Mouse (Mus musculus): ENCODE results near the gene Gm11037. TPM values are rescaled to one million over a fixed set of nuclear protein-coding genes. Genes with fewer than 3 reads are reported as not detected.
A peak's percentile ranks its signal among the peaks of the same experiment; 100 is the strongest.

Gene Gm11037
- polyA plus RNA-seq (2014; fragmentation: Nextera tagmentation; extraction: Ambion mirVana) = not detected in 2 replicates

- H3K27me3 ChIP-seq (ENCODE audit: control insufficient read depth, insufficient read depth, low read length) = no peaks in the 10 kb centered on the region
- DNase-seq (ENCODE audit: low spot score) = no peak
- 79% methylated on average over 9 of the region's 9 CpGs for WGBS
- H3K9me3 ChIP-seq (ENCODE audit: control insufficient read depth, low read length) = no peaks in the 10 kb centered on the region
- no peak for ATAC-seq (ENCODE audit: low FRiP score)
- no peak within 1 kb of the TSS for H3K4me3 ChIP-seq (replicated peaks; ENCODE audit: low read length)
- no peaks in the 10 kb centered on the region for H3K4me1 ChIP-seq (replicated peaks; ENCODE audit: control insufficient read depth, insufficient read depth, low read length)
- H3K4me2 ChIP-seq (replicated peaks) = no peak within 1 kb of the TSS
- H3K36me3 ChIP-seq (replicated peaks; ENCODE audit: control insufficient read depth, insufficient read depth) = no peaks in the 10 kb centered on the region
- H3K9ac ChIP-seq = no peak within 1 kb of the TSS
- H3K27ac ChIP-seq = no peak within 1 kb of the TSS
Measured at GRCm38 (mm10) chr2:131132930-131133547, at the start of gene Gm11037. Gene Gm11037, plus strand, starts transcription at chr2:131133497.

- H3K9me3 ChIP-seq (ENCODE audit: control insufficient read depth, low read length) = no peaks in the 10 kb centered on the region
Measured at GRCm38 (mm10) chr2:131084206-131084605, 49.1 kb upstream of the Gm11037 start.

GRCm38 (mm10) chr2:131086667-131087390 lies 46.5 kb upstream of the Gm11037 start, which contains the start of gene Siglec1:
Gene Siglec1, minus strand, starts transcription at chr2:131086765.
- ATAC-seq (ENCODE audit: low FRiP score) (no peak), DNase-seq (ENCODE audit: low spot score) (no peak)
- Histone ChIP-seq H3K9ac (no peak within 1 kb of the TSS), H3K27me3 (ENCODE audit: control insufficient read depth, insufficient read depth, low read length) (no peaks in the 10 kb centered on the region), H3K27ac (no peak within 1 kb of the TSS), H3K4me2 (replicated peaks) (no peak within 1 kb of the TSS), H3K9me3 (ENCODE audit: control insufficient read depth, low read length) (no peaks in the 10 kb centered on the region), H3K4me3 (replicated peaks; ENCODE audit: low read length) (no peak within 1 kb of the TSS), H3K36me3 (replicated peaks; ENCODE audit: control insufficient read depth, insufficient read depth) (no peaks in the 10 kb centered on the region), H3K4me1 (replicated peaks; ENCODE audit: control insufficient read depth, insufficient read depth, low read length) (no peaks in the 10 kb centered on the region)
- 87% methylated on average over 11 of the region's 11 CpGs for WGBS

More at GRCm38 (mm10) chr2:131084206-131084605, 49.1 kb upstream of the Gm11037 start:
- Histone ChIP-seq H3K4me2 (replicated peaks) (no peak overlapping the region), H3K9ac (no peak overlapping the region), H3K27me3 (ENCODE audit: control insufficient read depth, insufficient read depth, low read length) (no peaks in the 10 kb centered on the region), H3K27ac (no peak overlapping the region), H3K36me3 (replicated peaks; ENCODE audit: control insufficient read depth, insufficient read depth) (no peaks in the 10 kb centered on the region), H3K4me1 (replicated peaks; ENCODE audit: control insufficient read depth, insufficient read depth, low read length) (no peaks in the 10 kb centered on the region), H3K4me3 (replicated peaks; ENCODE audit: low read length) (no peak overlapping the region)
- DNase-seq (ENCODE audit: low spot score) (no peak), ATAC-seq (ENCODE audit: low FRiP score) (no peak)
- WGBS = 91% methylated on average over 4 of the region's 4 CpGs

- ATAC-seq (ENCODE audit: low FRiP score) = no peak
- H3K9ac ChIP-seq = no peak overlapping the region
Measured at GRCm38 (mm10) chr2:131088581-131088980, 44.7 kb upstream of the Gm11037 start.

GRCm38 (mm10) chr2:131089634-131090033 lies 43.7 kb upstream of the Gm11037 start:
- Histone ChIP-seq H3K9me3 (ENCODE audit: control insufficient read depth, low read length) (no peaks in the 10 kb centered on the region), H3K27ac (no peak overlapping the region), H3K9ac (no peak overlapping the region), H3K4me1 (replicated peaks; ENCODE audit: control insufficient read depth, insufficient read depth, low read length) (no peaks in the 10 kb centered on the region), H3K36me3 (replicated peaks; ENCODE audit: control insufficient read depth, insufficient read depth) (no peaks in the 10 kb centered on the region), H3K4me3 (replicated peaks; ENCODE audit: low read length) (no peak overlapping the region), H3K4me2 (replicated peaks) (no peak overlapping the region), H3K27me3 (ENCODE audit: control insufficient read depth, insufficient read depth, low read length) (no peaks in the 10 kb centered on the region)
- no peak for ATAC-seq (ENCODE audit: low FRiP score)
- WGBS = 90% methylated on average over 1 of the region's 1 CpGs
- DNase-seq (ENCODE audit: low spot score) = no peak

More at GRCm38 (mm10) chr2:131088581-131088980, 44.7 kb upstream of the Gm11037 start:
- Histone ChIP-seq H3K4me1 (replicated peaks; ENCODE audit: control insufficient read depth, insufficient read depth, low read length) (no peaks in the 10 kb centered on the region), H3K27ac (no peak overlapping the region), H3K4me2 (replicated peaks) (no peak overlapping the region), H3K36me3 (replicated peaks; ENCODE audit: control insufficient read depth, insufficient read depth) (no peaks in the 10 kb centered on the region), H3K9me3 (ENCODE audit: control insufficient read depth, low read length) (no peaks in the 10 kb centered on the region), H3K27me3 (ENCODE audit: control insufficient read depth, insufficient read depth, low read length) (no peaks in the 10 kb centered on the region), H3K4me3 (replicated peaks; ENCODE audit: low read length) (no peak overlapping the region)
- WGBS = 85% methylated on average over 4 of the region's 4 CpGs
- no peak for DNase-seq (ENCODE audit: low spot score)

- Histone ChIP-seq H3K9ac (no peak overlapping the region), H3K9me3 (ENCODE audit: control insufficient read depth, low read length) (no peaks in the 10 kb centered on the region), H3K27me3 (ENCODE audit: control insufficient read depth, insufficient read depth, low read length) (no peaks in the 10 kb centered on the region), H3K27ac (no peak overlapping the region), H3K36me3 (replicated peaks; ENCODE audit: control insufficient read depth, insufficient read depth) (no peaks in the 10 kb centered on the region), H3K4me3 (replicated peaks; ENCODE audit: low read length) (no peak overlapping the region), H3K4me2 (replicated peaks) (no peak overlapping the region), H3K4me1 (replicated peaks; ENCODE audit: control insufficient read depth, insufficient read depth, low read length) (no peaks in the 10 kb centered on the region)
- 70% methylated on average over 3 of the region's 3 CpGs for WGBS
- DNase-seq (ENCODE audit: low spot score) = no peak
- no peak for ATAC-seq (ENCODE audit: low FRiP score)
Measured at GRCm38 (mm10) chr2:131090852-131091251, 42.4 kb upstream of the Gm11037 start.

GRCm38 (mm10) chr2:131093577-131093976 lies 39.7 kb upstream of the Gm11037 start:
- Histone ChIP-seq H3K4me3 (replicated peaks; ENCODE audit: low read length) (no peak overlapping the region), H3K27me3 (ENCODE audit: control insufficient read depth, insufficient read depth, low read length) (no peaks in the 10 kb centered on the region), H3K27ac (no peak overlapping the region), H3K36me3 (replicated peaks; ENCODE audit: control insufficient read depth, insufficient read depth) (no peaks in the 10 kb centered on the region), H3K4me1 (replicated peaks; ENCODE audit: control insufficient read depth, insufficient read depth, low read length) (no peaks in the 10 kb centered on the region), H3K9me3 (ENCODE audit: control insufficient read depth, low read length) (no peaks in the 10 kb centered on the region), H3K4me2 (replicated peaks) (no peak overlapping the region), H3K9ac (no peak overlapping the region)
- ATAC-seq (ENCODE audit: low FRiP score) (no peak), DNase-seq (ENCODE audit: low spot score) (no peak)
- 88% methylated on average over 5 of the region's 5 CpGs for WGBS

GRCm38 (mm10) chr2:131094823-131095222 lies 38.5 kb upstream of the Gm11037 start:
- Histone ChIP-seq H3K4me1 (replicated peaks; ENCODE audit: control insufficient read depth, insufficient read depth, low read length) (no peaks in the 10 kb centered on the region), H3K27ac (no peak overlapping the region), H3K9me3 (ENCODE audit: control insufficient read depth, low read length) (no peaks in the 10 kb centered on the region), H3K9ac (no peak overlapping the region), H3K4me2 (replicated peaks) (no peak overlapping the region), H3K27me3 (ENCODE audit: control insufficient read depth, insufficient read depth, low read length) (no peaks in the 10 kb centered on the region), H3K4me3 (replicated peaks; ENCODE audit: low read length) (no peak overlapping the region), H3K36me3 (replicated peaks; ENCODE audit: control insufficient read depth, insufficient read depth) (no peaks in the 10 kb centered on the region)
- peak; percentile 64; the same call in 1 of the 2 replicates for ATAC-seq (ENCODE audit: low FRiP score)
- 0% methylated on average over 1 of the region's 1 CpGs for WGBS
- peak; percentile 82 for DNase-seq (ENCODE audit: low spot score)

GRCm38 (mm10) chr2:131096101-131096795 lies 37.0 kb upstream of the Gm11037 start:
- 8% methylated on average over 9 of the region's 9 CpGs for WGBS
- no peak overlapping the region for H3K4me3 ChIP-seq (replicated peaks; ENCODE audit: low read length)
- H3K27ac ChIP-seq = no peak overlapping the region
- H3K9me3 ChIP-seq (ENCODE audit: control insufficient read depth, low read length) = no peaks in the 10 kb centered on the region
- DNase-seq (ENCODE audit: low spot score) = no peak
- no peaks in the 10 kb centered on the region for H3K36me3 ChIP-seq (replicated peaks; ENCODE audit: control insufficient read depth, insufficient read depth)
- ATAC-seq (ENCODE audit: low FRiP score) = no peak
- no peak overlapping the region for H3K4me2 ChIP-seq (replicated peaks)
- H3K4me1 ChIP-seq (replicated peaks; ENCODE audit: control insufficient read depth, insufficient read depth, low read length) = no peaks in the 10 kb centered on the region
- H3K9ac ChIP-seq = no peak overlapping the region
- H3K27me3 ChIP-seq (ENCODE audit: control insufficient read depth, insufficient read depth, low read length) = no peaks in the 10 kb centered on the region

All from hindbrain, embryonic 14.5 days (tissue).